ENCODE assay signal across 8 mouse cellular contexts in genomic region chr3:53525737-53526136, GRCm38 (mm10). TPM values are rescaled to one million over a fixed set of nuclear protein-coding genes. Genes with fewer than 3 reads are reported as not detected.
DNase-seq lines count a peak whose midpoint lies in the region; ATAC-seq and TF ChIP-seq lines count a peak whose summit lies in the region.

No protein-coding gene starts in this region.

- H3K4me1 ChIP-seq in embryonic facial prominence, embryonic 10.5 days: no peaks in the 10 kb centered on the region
- peaks cover 2% of the 10 kb centered on the region for H3K4me1 ChIP-seq in midbrain, embryonic 12.5 days
- no peaks in the 10 kb centered on the region for H3K4me1 ChIP-seq in spleen, adult 2 months (ENCODE audit: control insufficient read depth, insufficient read depth, insufficient read length)

- intact Hi-C loops in left cerebral cortex, postnatal 36 days (cut with DNase I): loop anchor here (2.0 to 10.0 kb wide), 5 partner anchors 63 to 787 kb away; partner anchors contain the start of genes Frem2 and Trpc4

- TF ChIP-seq CTCF in spleen, adult 2 months (IDR thresholded peaks at IDR 0.05; ENCODE audit: extremely low read depth, insufficient read depth, insufficient read length, insufficient replicate concordance): peak; percentile 38; the same call in 1 of the 2 replicates

- H3K9ac ChIP-seq in midbrain, embryonic 12.5 days (replicated peaks): no peak overlapping the region

- H3K9me3 ChIP-seq in embryonic facial prominence, embryonic 10.5 days: no peaks in the 10 kb centered on the region
- no peaks in the 10 kb centered on the region for H3K9me3 ChIP-seq in midbrain, embryonic 12.5 days

- WGBS in embryonic facial prominence, embryonic 10.5 days: 21% methylated on average over 21 of the region's 21 CpGs
- WGBS in midbrain, embryonic 12.5 days: 31% methylated on average over 21 of the region's 21 CpGs
- WGBS in spleen, adult 2 months: 9% methylated on average over 21 of the region's 21 CpGs

- H3K27ac ChIP-seq in embryonic facial prominence, embryonic 10.5 days (replicated peaks): no peak overlapping the region
- no peak overlapping the region for H3K27ac ChIP-seq in midbrain, embryonic 12.5 days (replicated peaks)
- H3K27ac ChIP-seq in spleen, adult 2 months (ENCODE audit: insufficient read depth, low read length): no peak overlapping the region

- H3K36me3 ChIP-seq in embryonic facial prominence, embryonic 10.5 days (replicated peaks): peaks cover 4% of the 10 kb centered on the region; the same call in 1 of the 2 replicates
- no peaks in the 10 kb centered on the region for H3K36me3 ChIP-seq in midbrain, embryonic 12.5 days
- H3K36me3 ChIP-seq in spleen, adult 2 months (ENCODE audit: control insufficient read depth, insufficient read depth, low read length): no peaks in the 10 kb centered on the region

- H3K4me3 ChIP-seq in embryonic facial prominence, embryonic 10.5 days: peak overlapping the region; percentile 51
- peak overlapping the region; percentile 31 for H3K4me3 ChIP-seq in midbrain, embryonic 12.5 days
- H3K4me3 ChIP-seq in spleen, adult 2 months (ENCODE audit: extremely low read depth, insufficient read depth, insufficient read length): no peak overlapping the region

- no peaks in the 10 kb centered on the region for H3K27me3 ChIP-seq in embryonic facial prominence, embryonic 10.5 days (replicated peaks; ENCODE audit: low read depth, poor library complexity, severe bottlenecking)
- H3K27me3 ChIP-seq in midbrain, embryonic 12.5 days: no peaks in the 10 kb centered on the region
- H3K27me3 ChIP-seq in spleen, adult 2 months (ENCODE audit: control insufficient read depth, insufficient read depth, low read length): no peaks in the 10 kb centered on the region

- 0 out of 2 replicates have a peak, but pooled peaks have one; percentile 27 for ATAC-seq in midbrain, embryonic 12.5 days (ENCODE audit: low FRiP score, low read depth)

- no peak for TF ChIP-seq POLR2A in spleen, adult 2 months (IDR thresholded peaks at IDR 0.05; ENCODE audit: low read depth, low read length)

- peak; percentile 70 for DNase-seq in adrenal gland, postnatal 25 days
- peak; percentile 80 for DNase-seq in embryonic facial prominence, embryonic 10.5 days (ENCODE audit: low spot score)
- peak; percentile 90 for DNase-seq in heart, adult 11 months
- peak; percentile 42 for DNase-seq in kidney, adult 11 months
- peak; percentile 75 to 83 for DNase-seq in left cerebral cortex, postnatal 36 days (ENCODE audit: low spot score in 2 of 2)
- DNase-seq in spleen, adult 2 months (ENCODE audit: low read depth in 1 of 2, low spot score in 2 of 2): peak; percentile 15 to 38
- no peak for DNase-seq in adipocyte (ENCODE audit: low spot score)

- H3K4me2 ChIP-seq in midbrain, embryonic 12.5 days (replicated peaks): peak overlapping the region; percentile 53

RNA-seq across cellular contexts. Expression of gene Stoml3, which starts 37.3 kb away (rescaled TPM):
- total RNA-seq in adrenal gland, postnatal 25 days (2021): not detected in 2 replicates
- polyA plus RNA-seq in embryonic facial prominence, embryonic 10.5 days (2016; fragmentation: Nextera tagmentation; extraction: Ambion mirVana): 0.08 TPM in 1 of 2 replicates, not detected in the other
- total RNA-seq in left cerebral cortex, postnatal 36 days (2021): not detected
- not detected in 2 replicates for polyA plus RNA-seq in midbrain, embryonic 12.5 days (2016; fragmentation: Nextera tagmentation; extraction: Ambion mirVana)
- polyA plus RNA-seq in spleen, adult 2 months (2012; rRNA removed): not detected in 2 replicates
